Mouse (Mus musculus) midbrain, embryonic 14.5 days (tissue): ENCODE results near the gene Hist2h2ac. TPM values are rescaled to one million over a fixed set of nuclear protein-coding genes. Genes with fewer than 3 reads are reported as not detected.

Experiments
- ATAC-seq: fragments of 200-750 bp; cut with Nextera tagmentation; 2 replicates; pipeline ENCODE4 v1.8.0; 2017; ENCODE audit warnings: moderate number of reproducible peaks, moderate library complexity; ENCODE audit not compliant: low FRiP score, low TSS enrichment
- DNase-seq: peaks from one replicate; pipeline ENCODE4 v3.0.0-alpha.2; 2015
- H3K27ac ChIP-seq: fragments of 300-500 bp; sonication (generic); replicated peaks from 2 replicates; pipeline ENCODE4 v1.5.1; 2014; ENCODE audit warnings: mild to moderate bottlenecking, low read depth, low read length, moderate library complexity
- H3K27me3 ChIP-seq: fragments of 300-500 bp; sonication (generic); 2 replicates; pipeline ENCODE4 v1.6.1; 2014; ENCODE audit warnings: low read length, control low read depth, mixed read lengths; ENCODE audit not compliant: control insufficient read depth, insufficient read depth
- H3K36me3 ChIP-seq: fragments of 300-500 bp; sonication (generic); 2 replicates; pipeline ENCODE4 v1.6.1; 2014; ENCODE audit warnings: low read length, control low read depth; ENCODE audit not compliant: control insufficient read depth, insufficient read depth
- H3K4me1 ChIP-seq: fragments of 300-500 bp; sonication (generic); 2 replicates; pipeline ENCODE4 v1.6.1; 2014; ENCODE audit warnings: mild to moderate bottlenecking, antibody characterized with exemption, low read length, control low read depth; ENCODE audit not compliant: control insufficient read depth, insufficient read depth
- H3K4me2 ChIP-seq: fragments of 300-500 bp; sonication (generic); 2 replicates; pipeline ENCODE4 v1.6.1; 2014; ENCODE audit warnings: mild to moderate bottlenecking, low read length, moderate library complexity
- H3K4me3 ChIP-seq: fragments of 300-500 bp; sonication (generic); replicated peaks from 2 replicates; pipeline ENCODE4 v1.5.1; 2014; ENCODE audit warnings: low read depth, low read length
- H3K9ac ChIP-seq: fragments of 300-500 bp; sonication (generic); replicated peaks from 2 replicates; pipeline ENCODE4 v1.6.1; 2014; ENCODE audit warnings: mild to moderate bottlenecking, low read length, moderate library complexity
- H3K9me3 ChIP-seq: fragments of 300-500 bp; sonication (generic); 2 replicates; pipeline ENCODE4 v1.6.1; 2016; ENCODE audit warnings: low read length, control low read depth, mixed read lengths; ENCODE audit not compliant: control insufficient read depth
- WGBS: fragments of 180-500 bp; shearing (Covaris S2); extraction: QIAGEN DNeasy Blood & Tissue Kit; methylation state at CpG from one replicate; pipeline ENCODE4 v1.1.7; 2014; 5-methylcytosine and 5-hydroxymethylcytosine counted together
- microRNA-seq: library from miRNA; unstranded; fragments of <30 nt; microRNA quantifications from one replicate; pipeline ENCODE4, GENCODE M21; 2016
- polyA plus RNA-seq: library from polyadenylated mRNA; unstranded; fragments of >200 nt; fragmentation: Nextera tagmentation; extraction: Ambion mirVana; gene quantifications from 2 replicates; pipeline ENCODE4 v1.2.1, GENCODE M21; 2014

Hist2h2ac gene
- polyA plus RNA-seq, 1 experiment from 2014 or later, result 2.8 TPM

DNA sequence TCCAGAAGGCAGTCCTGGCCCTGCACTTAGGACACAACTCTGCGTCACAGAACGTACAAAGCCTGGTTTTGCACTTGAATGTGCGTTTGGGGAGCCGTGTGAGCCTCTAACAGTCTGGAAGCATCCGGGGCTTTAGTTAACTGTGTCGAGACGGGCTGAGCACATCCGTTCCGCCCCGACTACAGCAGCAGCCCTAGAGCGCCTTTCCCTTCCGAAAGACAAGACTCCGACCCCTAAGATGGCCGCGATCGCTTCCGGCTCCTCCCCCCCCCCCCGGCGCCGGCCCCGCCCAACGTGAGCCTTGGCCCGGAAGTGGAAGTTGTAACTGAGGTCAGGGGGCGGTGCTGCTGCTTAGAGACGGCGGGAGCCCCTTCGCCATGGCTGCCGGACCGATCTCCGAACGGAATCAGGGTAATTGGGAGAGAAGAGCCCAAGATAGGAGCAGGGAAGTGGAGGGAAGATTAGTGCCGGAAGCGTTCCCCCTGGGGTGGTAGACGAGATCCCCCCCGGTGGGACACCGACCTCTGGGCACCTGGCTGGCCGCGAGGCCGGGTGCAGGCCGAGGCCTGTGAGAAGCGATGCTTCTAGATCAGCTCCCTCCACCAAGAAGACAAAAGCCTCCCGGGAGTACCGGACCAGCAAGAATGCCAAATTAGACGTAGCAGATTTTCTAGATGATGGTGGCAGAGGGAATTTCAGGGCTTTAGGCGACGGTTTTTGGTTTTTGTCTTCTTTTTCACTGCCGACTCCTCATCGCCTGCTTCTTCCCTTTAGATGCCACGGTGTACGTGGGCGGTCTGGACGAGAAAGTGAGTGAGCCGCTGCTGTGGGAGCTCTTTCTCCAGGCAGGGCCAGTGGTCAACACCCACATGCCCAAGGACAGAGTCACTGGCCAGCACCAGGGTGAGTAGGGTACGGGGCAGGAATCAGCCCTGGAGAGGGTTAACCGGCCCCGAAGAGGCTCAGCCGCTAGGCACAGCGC, 48.2 kb downstream of the Hist2h2ac start, which contains the start of gene Sf3b4:
TSS of gene Sf3b4 (plus strand) at position 136 of the 982 bp plus-strand sequence.
- Histone ChIP-seq H3K27me3 (no peaks in the 10 kb centered on the region), H3K9me3 (no peaks in the 10 kb centered on the region), H3K4me3 (peak within 1 kb of the TSS; percentile 92), H3K4me2 (peak within 1 kb of the TSS; percentile 94), H3K9ac (peak within 1 kb of the TSS; percentile 76), H3K36me3 (peaks cover 34% of the 10 kb centered on the region), H3K27ac (peak within 1 kb of the TSS; percentile 96), H3K4me1 (peaks cover 21% of the 10 kb centered on the region)
- DNase-seq, result peak; percentile 96
- ATAC-seq, result peak; percentile 93
- WGBS, result under 1% methylated on average over 58 of the region's 58 CpGs

DNA sequence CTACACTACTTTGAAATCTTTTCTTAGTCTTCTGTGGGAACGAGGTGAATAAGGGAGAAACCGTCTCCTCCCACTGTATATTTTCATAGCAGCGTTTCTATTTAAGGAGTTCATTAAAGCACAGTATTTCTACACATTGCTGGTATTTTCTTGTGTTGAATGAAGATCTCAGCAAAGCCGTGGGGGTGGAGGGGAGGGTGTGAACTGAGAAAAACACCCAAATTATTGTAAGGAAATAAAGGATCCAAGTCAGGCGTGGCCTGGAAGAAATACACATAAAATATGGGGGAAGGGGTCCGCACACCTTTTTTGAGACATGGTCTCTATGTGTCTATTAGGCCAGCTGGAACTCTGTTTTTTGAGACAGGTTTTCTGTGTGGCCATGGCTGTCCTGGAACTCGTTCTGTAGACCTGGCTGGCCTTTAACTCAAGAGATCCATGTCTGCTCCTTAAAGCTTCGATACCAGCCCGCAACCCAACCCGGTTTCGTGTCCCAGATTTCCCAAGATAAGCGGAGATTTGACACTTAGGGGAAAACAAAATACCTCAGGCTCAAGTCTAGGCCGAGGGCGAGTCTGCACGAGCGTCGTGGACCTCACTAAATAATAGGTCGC, 49.0 kb downstream of the Hist2h2ac start:
- DNase-seq (no peak), ATAC-seq (0 out of 2 replicates have a peak, but pooled peaks have one; percentile 5)
- Histone ChIP-seq H3K9me3 (no peaks in the 10 kb centered on the region), H3K27me3 (no peaks in the 10 kb centered on the region), H3K27ac (peak overlapping the region; percentile 96), H3K4me3 (peak overlapping the region; percentile 92), H3K4me2 (peak overlapping the region; percentile 94), H3K36me3 (peaks cover 28% of the 10 kb centered on the region), H3K9ac (peak overlapping the region; percentile 76), H3K4me1 (peaks cover 21% of the 10 kb centered on the region)
- WGBS, result 22% methylated on average over 18 of the region's 18 CpGs

DNA sequence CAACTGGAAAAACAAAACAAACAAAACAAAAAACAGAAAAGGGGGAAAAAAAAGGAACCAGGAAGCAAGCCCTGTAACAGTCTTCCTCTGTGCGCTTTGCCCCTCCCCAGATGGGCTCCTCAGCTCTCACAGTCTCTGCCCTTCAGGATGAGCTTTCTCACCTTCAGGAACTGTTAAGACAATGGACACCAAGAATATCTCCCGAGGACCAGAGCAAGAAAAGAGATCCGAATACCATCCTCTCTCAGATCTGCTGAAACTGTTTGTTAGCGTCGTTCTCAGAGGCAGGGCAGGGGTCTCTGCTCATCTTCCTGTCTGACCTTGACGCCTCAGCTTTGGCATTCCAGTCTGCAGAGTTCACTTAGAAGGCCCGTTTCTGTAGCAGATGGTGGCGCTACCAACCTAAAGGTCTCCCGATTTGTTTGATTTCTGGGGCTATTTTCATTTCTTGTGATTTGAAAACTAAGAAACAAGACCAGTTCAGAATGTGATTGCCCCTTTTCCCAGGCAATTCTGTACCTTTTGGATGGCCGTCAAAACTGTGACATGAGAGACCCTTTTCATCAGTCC, 49.6 kb downstream of the Hist2h2ac start:
- WGBS, result 83% methylated on average over 10 of the region's 10 CpGs
- Histone ChIP-seq H3K4me3 (peak overlapping the region; percentile 92), H3K9me3 (no peaks in the 10 kb centered on the region), H3K27ac (peak overlapping the region; percentile 96; the same call in 1 of the 2 replicates), H3K4me1 (peaks cover 21% of the 10 kb centered on the region), H3K36me3 (peaks cover 22% of the 10 kb centered on the region), H3K27me3 (no peaks in the 10 kb centered on the region), H3K9ac (peak overlapping the region; percentile 76; the same call in 1 of the 2 replicates), H3K4me2 (peak overlapping the region; percentile 94)
- ATAC-seq (no peak), DNase-seq (no peak)

Small RNA genes within 50 kb of the gene (microRNA-seq; reads per million reads assigned to microRNA genes)
- gene Gm44492 (not detected), gene Gm47311 (not detected), gene Gm47313 (not detected)

Other genes starting within 250 kb of the Hist2h2ac start
- gene Plekho1, start 224.9 kb downstream of the Hist2h2ac start, polyA plus RNA-seq, result 63.5 and 70.6 TPM in 2 replicates
- gene Vps45, start 162.4 kb downstream of the Hist2h2ac start, polyA plus RNA-seq, result 46.4 and 54.6 TPM in 2 replicates
- gene Otud7b, start 116.4 kb downstream of the Hist2h2ac start, polyA plus RNA-seq, result 5.3 and 6.1 TPM in 2 replicates
- gene Mtmr11, start 58.9 kb downstream of the Hist2h2ac start, polyA plus RNA-seq, result 6.1 and 11.8 TPM in 2 replicates
- gene Sf3b4, start 48.5 kb downstream of the Hist2h2ac start, polyA plus RNA-seq, result 146 and 148 TPM in 2 replicates
- 91.6 and 120 TPM in 2 replicates for gene Sv2a, start 39.7 kb downstream of the Hist2h2ac start, polyA plus RNA-seq
- gene Bola1, start 1.2 kb downstream of the Hist2h2ac start, polyA plus RNA-seq, result 63.0 and 69.6 TPM in 2 replicates
- not detected in 2 replicates for gene Hist2h2ab, start 1.0 kb downstream of the Hist2h2ac start, polyA plus RNA-seq
- 4.8 and 5.9 TPM in 2 replicates for gene Hist2h2be, start 239 bp upstream of the Hist2h2ac start, polyA plus RNA-seq
- gene Hist2h3c2, start 18.2 kb upstream of the Hist2h2ac start, polyA plus RNA-seq, result 2.2 and 3.4 TPM in 2 replicates
- 55.4 and 76.9 TPM in 2 replicates for gene Hist2h2aa2, start 19.4 kb upstream of the Hist2h2ac start, polyA plus RNA-seq
- gene Hist2h2aa1, start 24.6 kb upstream of the Hist2h2ac start, polyA plus RNA-seq, result 24.7 and 32.0 TPM in 2 replicates
- 1.0 TPM in 1 of 2 replicates, not detected in the other for gene Hist2h3c1, start 25.8 kb upstream of the Hist2h2ac start, polyA plus RNA-seq
- 5.2 TPM in 2 replicates for gene Hist2h4, start 42.4 kb upstream of the Hist2h2ac start, polyA plus RNA-seq
- gene Hist2h3b, start 47.8 kb upstream of the Hist2h2ac start, polyA plus RNA-seq, result 19.3 and 20.1 TPM in 2 replicates
- gene Hist2h2bb, start 48.9 kb upstream of the Hist2h2ac start, polyA plus RNA-seq, result 4.9 and 5.4 TPM in 2 replicates
- gene Fcgr1, start 73.1 kb upstream of the Hist2h2ac start, polyA plus RNA-seq, result 0.27 and 4.8 TPM in 2 replicates
- gene BC107364, start 231.4 kb upstream of the Hist2h2ac start, polyA plus RNA-seq, result not detected in 2 replicates